Mouse (Mus musculus): ENCODE measurements around the gene Rpl15. TPM values are rescaled to one million over a fixed set of nuclear protein-coding genes. Genes with fewer than 3 reads are reported as not detected.

The Rpl15 gene
- polyA plus RNA-seq (2015; fragmentation: Nextera tagmentation; extraction: Ambion mirVana): 550 and 568 TPM in 2 replicates

- DNase-seq (ENCODE audit: low spot score): peak; percentile 98
Measured at GRCm38 (mm10) chr14:18270529-18271441, at the start of gene Rpl15, which contains the start of gene Nkiras1. TSS of gene Rpl15 (minus strand) at chr14:18271391. TSS of gene Nkiras1 (plus strand) at chr14:18271136.

- no peak for DNase-seq (ENCODE audit: low spot score)
Measured at GRCm38 (mm10) chr14:18317457-18318411, 46.5 kb upstream of the Rpl15 start.

- no peak for DNase-seq (ENCODE audit: low spot score)
Measured at GRCm38 (mm10) chr14:18304165-18304564, 33.0 kb upstream of the Rpl15 start.

GRCm38 (mm10) chr14:18303262-18303661 is 32.1 kb upstream of the Rpl15 start:
- DNase-seq (ENCODE audit: low spot score): no peak

- no peak for DNase-seq (ENCODE audit: low spot score)
Measured at GRCm38 (mm10) chr14:18302750-18303149, 31.6 kb upstream of the Rpl15 start.

GRCm38 (mm10) chr14:18301591-18301990 is 30.4 kb upstream of the Rpl15 start:
- peak; percentile 34 for DNase-seq (ENCODE audit: low spot score)

- DNase-seq (ENCODE audit: low spot score): no peak
Measured at GRCm38 (mm10) chr14:18300676-18301075, 29.5 kb upstream of the Rpl15 start.

- no peak for DNase-seq (ENCODE audit: low spot score)
Measured at GRCm38 (mm10) chr14:18298874-18299273, 27.7 kb upstream of the Rpl15 start.

GRCm38 (mm10) chr14:18297441-18297840 is 26.2 kb upstream of the Rpl15 start:
- DNase-seq (ENCODE audit: low spot score): no peak

- DNase-seq (ENCODE audit: low spot score): no peak
Measured at GRCm38 (mm10) chr14:18292578-18292977, 21.4 kb upstream of the Rpl15 start.

GRCm38 (mm10) chr14:18292111-18292510 is 20.9 kb upstream of the Rpl15 start:
- DNase-seq (ENCODE audit: low spot score): no peak

GRCm38 (mm10) chr14:18287391-18287790 is 16.2 kb upstream of the Rpl15 start:
- no peak for DNase-seq (ENCODE audit: low spot score)

- no peak for DNase-seq (ENCODE audit: low spot score)
Measured at GRCm38 (mm10) chr14:18286441-18286840, 15.2 kb upstream of the Rpl15 start.

GRCm38 (mm10) chr14:18285476-18285875 is 14.3 kb upstream of the Rpl15 start:
- no peak for DNase-seq (ENCODE audit: low spot score)

- DNase-seq (ENCODE audit: low spot score): peak; percentile 53
Measured at GRCm38 (mm10) chr14:18284581-18284980, 13.4 kb upstream of the Rpl15 start.

- no peak for DNase-seq (ENCODE audit: low spot score)
Measured at GRCm38 (mm10) chr14:18280375-18280774, 9.2 kb upstream of the Rpl15 start.

GRCm38 (mm10) chr14:18274526-18274925 is 3.3 kb upstream of the Rpl15 start:
- DNase-seq (ENCODE audit: low spot score): no peak

- no peak for DNase-seq (ENCODE audit: low spot score)
Measured at GRCm38 (mm10) chr14:18271666-18272065, 475 bp upstream of the Rpl15 start.

GRCm38 (mm10) chr14:18269947-18270528 is 1.2 kb downstream of the Rpl15 start:
- DNase-seq (ENCODE audit: low spot score): peak; percentile 6

- DNase-seq (ENCODE audit: low spot score): no peak
Measured at GRCm38 (mm10) chr14:18263427-18263826, 7.8 kb downstream of the Rpl15 start.

GRCm38 (mm10) chr14:18261203-18261602 is 10.0 kb downstream of the Rpl15 start:
- no peak for DNase-seq (ENCODE audit: low spot score)
